Mouse (Mus musculus): ENCODE results near the gene Efcab9.

DNA sequence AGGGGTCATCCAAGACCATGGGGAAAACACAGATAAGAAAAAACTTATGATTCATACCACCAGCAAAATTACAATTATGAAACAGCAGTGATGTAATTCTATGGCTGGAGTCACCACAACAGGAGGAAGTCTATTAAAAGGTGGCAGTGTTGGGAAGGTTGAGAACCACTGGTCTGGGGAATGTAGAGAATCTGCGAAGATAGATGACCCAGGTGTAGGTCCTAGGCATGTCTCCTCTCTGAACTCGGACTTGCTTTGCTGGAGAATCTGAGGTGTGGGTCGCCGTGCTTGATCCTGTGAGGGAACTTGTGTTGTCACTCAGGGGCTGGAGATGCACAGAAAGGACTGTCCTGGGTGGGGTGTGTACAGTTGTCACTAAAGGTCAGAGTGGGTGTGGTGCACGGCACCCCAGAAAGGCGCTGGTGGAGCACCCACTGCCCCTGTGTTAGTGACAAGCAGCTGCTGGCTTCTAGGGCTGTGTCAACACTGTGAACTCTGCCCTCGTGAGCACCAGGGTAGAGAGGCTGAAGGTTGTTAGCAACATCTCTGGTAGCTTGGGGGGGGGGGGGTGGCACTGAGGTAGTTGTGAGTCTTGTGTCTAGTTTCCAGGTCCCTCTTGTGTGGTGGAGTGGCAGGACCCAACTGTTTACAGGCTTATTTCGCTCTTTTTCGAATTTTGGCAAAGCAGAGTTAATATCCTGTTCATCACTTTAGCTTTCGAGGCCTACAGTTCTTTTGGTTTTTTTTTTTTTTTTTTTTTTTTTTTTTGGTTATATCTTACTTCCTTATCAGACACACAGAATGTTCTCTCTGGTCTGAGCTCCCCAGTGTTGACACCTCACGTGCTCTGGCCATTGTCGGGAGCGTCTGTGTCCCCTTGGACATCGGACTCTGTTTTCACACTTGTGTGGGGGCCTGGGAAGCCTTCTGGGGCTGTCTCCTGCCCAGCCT lies 22.5 kb upstream of the Efcab9 start:
- no peak for TF ChIP-seq CTCF (IDR thresholded peaks at IDR 0.05; ENCODE audit: control insufficient read depth, insufficient read depth, insufficient replicate concordance, low read depth, low read length)
- TF ChIP-seq POLR2A (IDR thresholded peaks at IDR 0.05; ENCODE audit: control insufficient read depth, low read depth, low read length) = no peak
